Mouse (Mus musculus): Measurements from ENCODE around the gene Hoxc8.

DNA sequence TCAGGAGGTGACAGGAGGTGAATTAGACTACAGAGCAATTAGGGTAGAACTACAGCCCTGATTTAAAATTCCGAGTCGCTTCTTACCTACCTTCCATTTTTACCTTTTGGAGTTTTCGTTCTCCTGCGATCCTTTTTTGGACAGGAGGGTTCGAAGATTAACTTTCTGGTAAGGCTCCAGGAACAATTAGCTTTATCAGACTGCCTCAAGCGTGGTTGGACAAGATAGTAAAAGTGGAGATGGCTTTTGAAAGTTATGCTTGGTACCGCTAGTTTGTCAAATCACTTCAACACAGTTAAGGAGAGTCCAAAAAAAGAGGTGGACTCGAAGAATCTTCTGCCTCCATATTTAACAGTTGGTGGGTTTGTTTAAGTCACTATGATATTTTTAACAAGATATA, 31.1 kb downstream of the Hoxc8 start:
- TF ChIP-seq TAL1 (IDR thresholded peaks at IDR 0.05; ENCODE audit: low read length), result no peak
- TF ChIP-seq GATA1 (IDR thresholded peaks at IDR 0.05; ENCODE audit: low read length), result no peak

Data from erythroblast, embryonic 14.5 days (primary cell).